Mouse (Mus musculus) thymus, adult 2 months (tissue): ENCODE data around the gene Kcnk1. TPM values are rescaled to one million over a fixed set of nuclear protein-coding genes. Genes with fewer than 3 reads are reported as not detected.

Experiments used
- DNase-seq: peaks from one replicate; pipeline ENCODE4 v3.0.0; 2021
- H3K27ac ChIP-seq: fragments of 200-500 bp; 2 replicates; pipeline ENCODE4 v1.5.1; 2012; ENCODE audit warnings: low read length, control low read depth; ENCODE audit not compliant: control insufficient read depth, insufficient read depth
- H3K27me3 ChIP-seq: fragments of 200-500 bp; 2 replicates; pipeline ENCODE4 v1.6.1; 2012; ENCODE audit warnings: mild to moderate bottlenecking, low read length, moderate library complexity, mixed read lengths; ENCODE audit not compliant: control insufficient read depth, insufficient read depth
- H3K36me3 ChIP-seq: fragments of 200-500 bp; 2 replicates; pipeline ENCODE4 v1.6.1; 2012; ENCODE audit warnings: mild to moderate bottlenecking, low read length, moderate library complexity; ENCODE audit not compliant: control insufficient read depth, insufficient read depth
- H3K4me1 ChIP-seq: fragments of 200-500 bp; replicated peaks from 2 replicates; pipeline ENCODE4 v1.6.1; 2012; ENCODE audit warnings: low read length; ENCODE audit not compliant: control insufficient read depth, insufficient read depth
- H3K4me3 ChIP-seq: fragments of 200-500 bp; 2 replicates; pipeline ENCODE4 v1.5.1; 2012; ENCODE audit warnings: mild to moderate bottlenecking, low read length, control low read depth, moderate library complexity; ENCODE audit not compliant: control insufficient read depth, insufficient read depth
- CTCF ChIP-seq: fragments of 200-500 bp; IDR thresholded peaks from 2 replicates; pipeline ENCODE4 v1.5.1; 2012; ENCODE audit warnings: mild to moderate bottlenecking, control low read depth, low read length, moderate library complexity, borderline replicate concordance; ENCODE audit not compliant: control insufficient read depth, poor library complexity, insufficient read depth; ENCODE audit errors: extremely low read depth
- POLR2A ChIP-seq: fragments of 200-500 bp; IDR thresholded peaks from 2 replicates; pipeline ENCODE4 v1.6.1; 2012; ENCODE audit warnings: mild to moderate bottlenecking, low read length, control low read depth, moderate library complexity; ENCODE audit not compliant: control insufficient read depth, poor library complexity, insufficient read depth; ENCODE audit errors: extremely low read depth
- WGBS: fragments of 180-500 bp; shearing (Covaris S2); methylation state at CpG from one replicate; pipeline ENCODE4 v1.1.7; 2018; 5-methylcytosine and 5-hydroxymethylcytosine counted together
- polyA plus RNA-seq: library from polyadenylated mRNA; depleted of rRNA; stranded (reverse); fragments of >200 nt; gene quantifications from 2 replicates; pipeline ENCODE4 v1.2.3, GENCODE M21; 2012

The Kcnk1 gene
- polyA plus RNA-seq, 1 experiment = 1.6 TPM

- no peak for DNase-seq
- 82% methylated on average over 3 of the region's 3 CpGs for WGBS
- Histone ChIP-seq H3K27ac (no peak overlapping the region), H3K4me3 (no peak overlapping the region), H3K4me1 (no peaks in the 10 kb centered on the region), H3K27me3 (no peaks in the 10 kb centered on the region), H3K36me3 (no peaks in the 10 kb centered on the region)
- TF ChIP-seq POLR2A (no peak), CTCF (no peak)
These were observed 28.8 kb downstream of the Kcnk1 start for GRCm38 (mm10) chr8:126023706-126024305.

- no peaks in the 10 kb centered on the region for H3K36me3 ChIP-seq
- no peak overlapping the region for H3K27ac ChIP-seq
- WGBS = 81% methylated on average over 16 of the region's 16 CpGs
- no peaks in the 10 kb centered on the region for H3K27me3 ChIP-seq
- TF ChIP-seq POLR2A = no peak
- TF ChIP-seq CTCF = no peak
- no peak overlapping the region for H3K4me3 ChIP-seq
- no peaks in the 10 kb centered on the region for H3K4me1 ChIP-seq
- DNase-seq = no peak
These were observed 29.9 kb downstream of the Kcnk1 start for GRCm38 (mm10) chr8:126024891-126025290.

- Histone ChIP-seq H3K4me3 (no peak overlapping the region), H3K36me3 (no peaks in the 10 kb centered on the region), H3K27me3 (no peaks in the 10 kb centered on the region), H3K4me1 (no peaks in the 10 kb centered on the region), H3K27ac (no peak overlapping the region)
- DNase-seq = no peak
- WGBS = 89% methylated on average over 9 of the region's 9 CpGs
- TF ChIP-seq CTCF = no peak
- no peak for TF ChIP-seq POLR2A
These were observed 31.2 kb downstream of the Kcnk1 start for GRCm38 (mm10) chr8:126026121-126026520.

- 26% methylated on average over 9 of the region's 9 CpGs for WGBS
- TF ChIP-seq POLR2A (no peak), CTCF (no peak)
- H3K27ac ChIP-seq = no peak overlapping the region
- no peak for DNase-seq
- H3K4me1 ChIP-seq = no peaks in the 10 kb centered on the region
- no peaks in the 10 kb centered on the region for H3K27me3 ChIP-seq
- H3K36me3 ChIP-seq = no peaks in the 10 kb centered on the region
- H3K4me3 ChIP-seq = no peak overlapping the region
These were observed 31.6 kb downstream of the Kcnk1 start for GRCm38 (mm10) chr8:126026584-126026983.

- Histone ChIP-seq H3K36me3 (no peaks in the 10 kb centered on the region), H3K27me3 (no peaks in the 10 kb centered on the region), H3K4me1 (no peaks in the 10 kb centered on the region), H3K27ac (no peak overlapping the region), H3K4me3 (no peak overlapping the region)
- no peak for TF ChIP-seq CTCF
- 78% methylated on average over 6 of the region's 6 CpGs for WGBS
- no peak for DNase-seq
These were observed 32.5 kb downstream of the Kcnk1 start for GRCm38 (mm10) chr8:126027486-126027885.

- TF ChIP-seq POLR2A (no peak), CTCF (no peak)
- H3K27me3 ChIP-seq = no peaks in the 10 kb centered on the region
- no peaks in the 10 kb centered on the region for H3K36me3 ChIP-seq
- 83% methylated on average over 6 of the region's 6 CpGs for WGBS
- no peak overlapping the region for H3K4me3 ChIP-seq
- H3K4me1 ChIP-seq = no peaks in the 10 kb centered on the region
- DNase-seq = no peak
- no peak overlapping the region for H3K27ac ChIP-seq
These were observed 34.0 kb downstream of the Kcnk1 start for GRCm38 (mm10) chr8:126028941-126029340.

- 87% methylated on average over 6 of the region's 6 CpGs for WGBS
- Histone ChIP-seq H3K27ac (no peak overlapping the region), H3K4me3 (no peak overlapping the region), H3K27me3 (no peaks in the 10 kb centered on the region), H3K36me3 (no peaks in the 10 kb centered on the region), H3K4me1 (no peaks in the 10 kb centered on the region)
- DNase-seq = no peak
- no peak for TF ChIP-seq POLR2A
- no peak for TF ChIP-seq CTCF
These were observed 37.8 kb downstream of the Kcnk1 start for GRCm38 (mm10) chr8:126032776-126033175.
